Mouse (Mus musculus): ENCODE measurements around the gene Trim28. TPM values are rescaled to one million over a fixed set of nuclear protein-coding genes. Genes with fewer than 3 reads are reported as not detected.

The Trim28 gene
- polyA plus RNA-seq, 1 experiment, result 272 TPM

DNA sequence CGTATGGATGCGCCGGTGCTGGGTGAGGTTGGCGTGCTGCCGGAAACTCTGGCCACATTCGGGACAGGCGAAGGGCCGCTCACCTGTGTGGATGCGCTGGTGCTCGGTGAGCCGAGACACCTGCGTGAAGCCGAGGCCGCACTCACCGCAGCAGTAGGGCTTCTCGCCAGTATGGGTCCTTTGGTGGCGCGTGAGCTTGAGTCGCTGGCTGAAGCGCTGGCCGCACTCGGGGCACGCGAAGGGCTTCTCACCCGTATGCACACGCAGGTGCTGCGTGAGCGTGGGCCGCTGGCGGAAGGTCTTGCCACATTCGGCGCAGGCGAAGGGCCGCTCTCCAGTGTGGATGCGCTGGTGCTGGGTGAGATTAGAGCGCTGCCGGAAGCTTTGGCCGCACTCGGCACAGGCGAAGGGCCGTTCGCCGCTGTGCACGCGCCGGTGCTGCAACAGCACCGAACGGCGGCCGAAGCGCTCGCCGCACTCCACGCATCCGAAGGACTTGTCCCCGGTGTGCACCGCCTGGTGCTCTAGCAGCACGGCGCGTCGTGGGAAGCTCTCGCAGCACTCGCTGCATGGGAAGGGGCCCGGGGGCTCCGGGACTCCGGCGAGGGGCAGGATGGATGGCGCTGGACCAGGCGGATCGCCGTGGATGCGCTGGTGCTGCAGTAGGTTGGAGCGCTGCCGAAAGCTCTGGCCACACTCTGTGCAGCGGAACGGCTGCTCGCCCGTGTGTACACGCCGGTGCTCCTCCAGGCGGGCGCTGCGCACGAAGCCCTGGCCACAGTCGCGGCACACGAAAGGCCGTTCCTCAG, 44.7 kb downstream of the Trim28 start:
- Histone ChIP-seq H3K27ac (ENCODE audit: insufficient read depth, low read length) (no peak overlapping the region), H3K27me3 (ENCODE audit: control insufficient read depth, insufficient read depth, low read length) (peaks cover 13% of the 10 kb centered on the region), H3K4me1 (ENCODE audit: control insufficient read depth, insufficient read depth, insufficient read length) (peaks cover 17% of the 10 kb centered on the region), H3K4me3 (ENCODE audit: extremely low read depth, insufficient read depth, insufficient read length) (peak overlapping the region; percentile 38; the same call in 1 of the 2 replicates), H3K36me3 (ENCODE audit: control insufficient read depth, insufficient read depth, low read length) (no peaks in the 10 kb centered on the region)
- DNase-seq (ENCODE audit: low read depth in 1 of 2, low spot score in 2 of 2), result no peak
- WGBS, result 13% methylated on average over 88 of the region's 88 CpGs
- no peak for TF ChIP-seq POLR2A (IDR thresholded peaks at IDR 0.05; ENCODE audit: low read depth, low read length)
- no peak for TF ChIP-seq CTCF (IDR thresholded peaks at IDR 0.05; ENCODE audit: extremely low read depth, insufficient read depth, insufficient read length, insufficient replicate concordance)

GRCm38 (mm10) chr7:13044254-13044625, 45.3 kb downstream of the Trim28 start:
- Histone ChIP-seq H3K27ac (ENCODE audit: insufficient read depth, low read length) (no peak overlapping the region), H3K4me3 (ENCODE audit: extremely low read depth, insufficient read depth, insufficient read length) (peak overlapping the region; percentile 38; the same call in 1 of the 2 replicates), H3K36me3 (ENCODE audit: control insufficient read depth, insufficient read depth, low read length) (no peaks in the 10 kb centered on the region), H3K4me1 (ENCODE audit: control insufficient read depth, insufficient read depth, insufficient read length) (peaks cover 13% of the 10 kb centered on the region), H3K27me3 (ENCODE audit: control insufficient read depth, insufficient read depth, low read length) (peaks cover 13% of the 10 kb centered on the region)
- no peak for TF ChIP-seq CTCF (IDR thresholded peaks at IDR 0.05; ENCODE audit: extremely low read depth, insufficient read depth, insufficient read length, insufficient replicate concordance)
- TF ChIP-seq POLR2A (IDR thresholded peaks at IDR 0.05; ENCODE audit: low read depth, low read length), result no peak
- 9% methylated on average over 23 of the region's 23 CpGs for WGBS
- no peak for DNase-seq (ENCODE audit: low read depth in 1 of 2, low spot score in 2 of 2)

GRCm38 (mm10) chr7:13046084-13046483, 47.2 kb downstream of the Trim28 start:
- peak in 1 of 2 experiments; percentile 67 for DNase-seq (ENCODE audit: low read depth in 1 of 2, low spot score in 2 of 2)

GRCm38 (mm10) chr7:13053001-13053400, 54.1 kb downstream of the Trim28 start:
- TF ChIP-seq CTCF (IDR thresholded peaks at IDR 0.05; ENCODE audit: extremely low read depth, insufficient read depth, insufficient read length, insufficient replicate concordance) (no peak), POLR2A (IDR thresholded peaks at IDR 0.05; ENCODE audit: low read depth, low read length) (no peak)
- Histone ChIP-seq H3K36me3 (ENCODE audit: control insufficient read depth, insufficient read depth, low read length) (no peaks in the 10 kb centered on the region), H3K4me1 (ENCODE audit: control insufficient read depth, insufficient read depth, insufficient read length) (no peaks in the 10 kb centered on the region), H3K4me3 (ENCODE audit: extremely low read depth, insufficient read depth, insufficient read length) (no peak overlapping the region), H3K27ac (ENCODE audit: insufficient read depth, low read length) (no peak overlapping the region), H3K27me3 (ENCODE audit: control insufficient read depth, insufficient read depth, low read length) (no peaks in the 10 kb centered on the region)
- 93% methylated on average over 13 of the region's 13 CpGs for WGBS
- DNase-seq (ENCODE audit: low read depth in 1 of 2, low spot score in 2 of 2), result no peak

More at GRCm38 (mm10) chr7:13046084-13046483, 47.2 kb downstream of the Trim28 start:
- Histone ChIP-seq H3K4me1 (ENCODE audit: control insufficient read depth, insufficient read depth, insufficient read length) (peaks cover 13% of the 10 kb centered on the region), H3K4me3 (ENCODE audit: extremely low read depth, insufficient read depth, insufficient read length) (no peak overlapping the region), H3K27ac (ENCODE audit: insufficient read depth, low read length) (no peak overlapping the region), H3K36me3 (ENCODE audit: control insufficient read depth, insufficient read depth, low read length) (no peaks in the 10 kb centered on the region), H3K27me3 (ENCODE audit: control insufficient read depth, insufficient read depth, low read length) (peaks cover 13% of the 10 kb centered on the region)
- WGBS, result 6% methylated on average over 2 of the region's 2 CpGs
- TF ChIP-seq CTCF (IDR thresholded peaks at IDR 0.05; ENCODE audit: extremely low read depth, insufficient read depth, insufficient read length, insufficient replicate concordance) (peak; percentile 75; the same call in 1 of the 2 replicates), POLR2A (IDR thresholded peaks at IDR 0.05; ENCODE audit: low read depth, low read length) (no peak)

DNA sequence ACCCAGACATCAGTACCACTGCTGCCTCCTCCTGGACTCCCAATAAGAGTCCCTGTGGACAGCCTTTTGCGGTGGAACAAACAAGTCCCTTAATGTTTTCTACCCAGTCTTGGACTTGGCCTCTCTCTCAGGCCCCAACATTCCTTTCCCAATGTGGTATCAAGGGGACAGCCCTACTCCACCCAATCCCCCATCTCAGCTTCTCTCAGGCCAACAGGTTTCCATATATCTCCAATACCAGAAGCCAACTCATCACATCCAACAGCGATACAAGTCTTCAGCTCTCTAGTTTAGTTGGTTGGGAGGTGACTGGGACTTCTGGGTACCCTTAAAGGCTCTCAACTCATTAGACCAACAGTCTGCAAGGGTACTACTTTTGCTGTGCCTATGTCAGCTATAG, 54.6 kb downstream of the Trim28 start:
- no peak overlapping the region for H3K4me3 ChIP-seq (ENCODE audit: extremely low read depth, insufficient read depth, insufficient read length)
- no peaks in the 10 kb centered on the region for H3K36me3 ChIP-seq (ENCODE audit: control insufficient read depth, insufficient read depth, low read length)
- DNase-seq (ENCODE audit: low read depth in 1 of 2, low spot score in 2 of 2), result no peak
- no peaks in the 10 kb centered on the region for H3K4me1 ChIP-seq (ENCODE audit: control insufficient read depth, insufficient read depth, insufficient read length)
- WGBS, result 99% methylated on average over 2 of the region's 2 CpGs
- no peaks in the 10 kb centered on the region for H3K27me3 ChIP-seq (ENCODE audit: control insufficient read depth, insufficient read depth, low read length)
- TF ChIP-seq POLR2A (IDR thresholded peaks at IDR 0.05; ENCODE audit: low read depth, low read length) (no peak), CTCF (IDR thresholded peaks at IDR 0.05; ENCODE audit: extremely low read depth, insufficient read depth, insufficient read length, insufficient replicate concordance) (no peak)
- H3K27ac ChIP-seq (ENCODE audit: insufficient read depth, low read length), result no peak overlapping the region

- Histone ChIP-seq H3K4me1 (ENCODE audit: control insufficient read depth, insufficient read depth, insufficient read length) (no peaks in the 10 kb centered on the region), H3K4me3 (ENCODE audit: extremely low read depth, insufficient read depth, insufficient read length) (peak overlapping the region; percentile 81), H3K27me3 (ENCODE audit: control insufficient read depth, insufficient read depth, low read length) (no peaks in the 10 kb centered on the region), H3K36me3 (ENCODE audit: control insufficient read depth, insufficient read depth, low read length) (no peaks in the 10 kb centered on the region), H3K27ac (ENCODE audit: insufficient read depth, low read length) (peak overlapping the region; percentile 25; the same call in 1 of the 2 replicates)
- TF ChIP-seq POLR2A (IDR thresholded peaks at IDR 0.05; ENCODE audit: low read depth, low read length) (no peak), CTCF (IDR thresholded peaks at IDR 0.05; ENCODE audit: extremely low read depth, insufficient read depth, insufficient read length, insufficient replicate concordance) (no peak)
- DNase-seq (ENCODE audit: low read depth in 1 of 2, low spot score in 2 of 2), result no peak
- 2% methylated on average over 15 of the region's 15 CpGs for WGBS
Measured at GRCm38 (mm10) chr7:13053961-13054286, 55.0 kb downstream of the Trim28 start.

All from spleen, adult 2 months (tissue).